Mouse (Mus musculus) hindbrain, embryonic 14.5 days (tissue): ENCODE results near the gene Tspo. TPM values are rescaled to one million over a fixed set of nuclear protein-coding genes. Genes with fewer than 3 reads are reported as not detected.

ENCODE experiments used
- ATAC-seq: fragments of 200-750 bp; cut with Nextera tagmentation; 2 replicates; pipeline ENCODE4 v1.8.0; 2017; ENCODE audit warnings: moderate number of reproducible peaks, mild to moderate bottlenecking, moderate TSS enrichment, moderate library complexity; ENCODE audit not compliant: low FRiP score
- DNase-seq: peaks from one replicate; pipeline ENCODE4 v3.0.0-alpha.2; 2015; ENCODE audit warnings: low spot score
- H3K27ac ChIP-seq: fragments of 300-500 bp; sonication (generic); 2 replicates; pipeline ENCODE4 v1.5.1; 2014; ENCODE audit warnings: mild to moderate bottlenecking, moderate library complexity
- H3K27me3 ChIP-seq: fragments of 300-500 bp; sonication (generic); 2 replicates; pipeline ENCODE4 v1.6.1; 2014; ENCODE audit warnings: mild to moderate bottlenecking, low read length, mixed read lengths; ENCODE audit not compliant: control insufficient read depth, insufficient read depth
- H3K36me3 ChIP-seq: fragments of 300-500 bp; sonication (generic); replicated peaks from 2 replicates; pipeline ENCODE4 v1.6.1; 2014; ENCODE audit not compliant: control insufficient read depth, insufficient read depth
- H3K4me1 ChIP-seq: fragments of 300-500 bp; sonication (generic); replicated peaks from 2 replicates; pipeline ENCODE4 v1.6.1; 2014; ENCODE audit warnings: antibody characterized with exemption, low read length, mixed read lengths; ENCODE audit not compliant: control insufficient read depth, insufficient read depth
- H3K4me2 ChIP-seq: fragments of 300-500 bp; sonication (generic); replicated peaks from 2 replicates; pipeline ENCODE4 v1.6.1; 2014; ENCODE audit warnings: mild to moderate bottlenecking, moderate library complexity
- H3K4me3 ChIP-seq: fragments of 300-500 bp; sonication (generic); replicated peaks from 2 replicates; pipeline ENCODE4 v1.5.1; 2014; ENCODE audit warnings: mild to moderate bottlenecking, low read length
- H3K9ac ChIP-seq: fragments of 300-500 bp; sonication (generic); 2 replicates; pipeline ENCODE4 v1.6.1; 2014
- H3K9me3 ChIP-seq: fragments of 300-500 bp; sonication (generic); 2 replicates; pipeline ENCODE4 v1.6.1; 2016; ENCODE audit warnings: low read length; ENCODE audit not compliant: control insufficient read depth
- WGBS: fragments of 180-500 bp; shearing (Covaris S2); extraction: QIAGEN DNeasy Blood & Tissue Kit; methylation state at CpG from one replicate; pipeline ENCODE4 v1.1.7; 2014; 5-methylcytosine and 5-hydroxymethylcytosine counted together
- polyA plus RNA-seq: library from polyadenylated mRNA; unstranded; fragments of >200 nt; fragmentation: Nextera tagmentation; extraction: Ambion mirVana; gene quantifications from 2 replicates; pipeline ENCODE4 v1.2.1, GENCODE M21; 2014

Tspo gene
- polyA plus RNA-seq, 1 experiment from 2014 or later = 12.2 TPM

DNA sequence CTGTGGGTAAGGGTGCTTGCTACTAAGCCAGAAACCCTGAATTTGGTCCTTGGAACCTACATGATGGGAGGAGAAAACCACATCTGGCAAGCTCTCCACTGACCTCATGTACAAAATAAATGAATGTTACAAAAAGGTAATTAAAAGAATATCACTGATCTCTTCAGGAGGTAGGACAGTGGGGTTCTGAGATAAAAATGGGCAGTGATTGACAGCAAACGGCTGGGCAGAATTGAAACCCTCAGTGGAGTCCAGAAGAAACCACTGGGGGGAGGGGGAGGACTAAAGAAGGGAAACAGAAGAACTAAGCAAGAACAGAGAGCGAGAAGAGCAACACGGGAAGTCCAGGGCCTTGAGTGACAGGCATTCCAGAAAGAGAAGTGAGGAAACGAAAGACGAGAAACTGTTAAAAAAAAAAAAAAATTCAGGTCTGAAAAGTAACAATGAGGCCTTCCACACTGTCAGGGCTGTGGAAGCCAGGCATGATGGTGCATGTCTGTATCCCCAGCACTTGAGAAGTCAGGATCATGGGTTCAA, 2.4 kb upstream of the Tspo start:
- Histone ChIP-seq H3K36me3 (no peaks in the 10 kb centered on the region), H3K9ac (no peak overlapping the region), H3K4me2 (no peak overlapping the region), H3K27ac (no peak overlapping the region), H3K9me3 (no peaks in the 10 kb centered on the region), H3K4me3 (no peak overlapping the region), H3K4me1 (peaks cover 21% of the 10 kb centered on the region), H3K27me3 (peaks cover 20% of the 10 kb centered on the region)
- ATAC-seq (no peak), DNase-seq (no peak)
- WGBS = 60% methylated on average over 5 of the region's 5 CpGs

DNA sequence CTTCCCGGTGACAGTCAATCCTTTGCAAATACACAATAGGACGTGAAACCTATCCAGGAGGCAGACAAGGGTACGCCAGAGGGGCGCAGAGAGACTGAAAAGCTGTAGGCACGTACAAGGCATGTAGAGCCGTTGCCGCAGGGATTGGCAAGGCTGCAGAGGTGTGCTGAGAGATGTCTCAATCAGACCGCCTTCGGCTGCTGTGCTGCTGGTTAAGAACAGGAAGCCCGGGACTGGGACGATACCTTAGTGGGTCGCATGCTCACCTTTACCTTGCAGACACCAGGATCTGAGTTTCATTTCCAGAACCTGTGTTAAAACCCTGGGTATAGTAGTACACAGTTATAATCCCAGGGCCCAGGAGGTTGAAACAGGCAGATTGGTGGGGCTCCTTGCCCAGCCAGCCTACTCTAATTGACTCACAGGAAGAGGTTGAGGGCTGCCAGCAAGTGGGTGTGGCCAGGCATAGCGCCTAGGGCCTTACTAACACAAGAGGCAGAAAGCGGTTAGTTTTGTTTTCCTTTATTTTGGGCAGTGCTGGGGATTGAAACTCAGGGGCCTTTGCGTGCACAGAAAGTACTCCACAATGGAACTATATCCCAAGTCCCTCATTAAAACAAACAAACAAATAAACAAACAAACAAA, 644 bp upstream of the Tspo start:
- no peaks in the 10 kb centered on the region for H3K9me3 ChIP-seq
- peaks cover 20% of the 10 kb centered on the region for H3K27me3 ChIP-seq
- ATAC-seq (no peak), DNase-seq (no peak)
- H3K4me2 ChIP-seq = peak overlapping the region; percentile 65; the same call in 1 of the 2 replicates
- H3K36me3 ChIP-seq = no peaks in the 10 kb centered on the region
- H3K4me3 ChIP-seq = peak overlapping the region; percentile 29; the same call in 1 of the 2 replicates
- 37% methylated on average over 15 of the region's 15 CpGs for WGBS
- peaks cover 20% of the 10 kb centered on the region for H3K4me1 ChIP-seq
- no peak overlapping the region for H3K9ac ChIP-seq
- no peak overlapping the region for H3K27ac ChIP-seq

DNA sequence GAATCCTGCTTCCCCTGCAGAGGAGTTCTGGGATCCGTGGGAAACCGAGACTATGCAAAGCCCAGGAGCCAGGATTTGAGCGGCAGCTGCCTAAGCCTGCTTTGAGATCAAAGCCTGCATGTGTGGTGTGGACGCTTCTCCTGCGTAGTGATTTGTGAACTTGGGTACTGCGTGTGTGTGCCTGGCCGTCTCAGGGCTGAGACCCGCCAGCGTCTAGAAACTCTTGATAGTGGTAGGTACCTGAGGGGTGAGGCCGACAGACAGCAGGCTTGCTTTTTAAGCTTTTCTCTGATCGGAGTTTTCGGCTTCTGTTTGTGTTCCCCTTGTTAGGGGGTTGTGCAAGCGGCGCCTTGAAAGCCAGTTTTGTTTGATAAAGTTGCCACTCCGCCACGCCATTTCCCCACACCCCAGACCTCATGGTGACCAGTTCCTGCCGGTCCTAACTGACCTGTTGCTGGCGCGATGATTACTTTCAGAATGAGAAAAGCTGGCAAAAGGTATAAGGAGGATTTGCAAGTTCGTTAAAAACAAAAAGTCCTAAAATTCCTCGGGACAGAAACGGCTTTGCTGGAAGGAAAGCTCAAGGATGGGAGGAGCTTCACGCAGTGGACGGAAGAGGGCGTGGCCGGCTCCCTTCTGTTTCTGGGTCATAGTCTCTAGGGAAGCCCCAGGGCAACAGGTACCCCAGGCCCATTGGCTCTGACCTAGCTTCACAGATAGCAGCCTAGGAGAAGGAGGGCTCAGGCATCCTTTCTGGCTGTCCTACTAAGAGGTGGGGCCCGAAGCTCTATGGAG, 662 bp downstream of the Tspo start:
- Histone ChIP-seq H3K4me3 (peak overlapping the region; percentile 29), H3K4me1 (peaks cover 20% of the 10 kb centered on the region), H3K27me3 (peaks cover 20% of the 10 kb centered on the region), H3K4me2 (peak overlapping the region; percentile 65), H3K27ac (no peak overlapping the region), H3K9me3 (no peaks in the 10 kb centered on the region), H3K9ac (peak overlapping the region; percentile 53), H3K36me3 (no peaks in the 10 kb centered on the region)
- 3% methylated on average over 27 of the region's 27 CpGs for WGBS
- no peak for ATAC-seq
- no peak for DNase-seq

DNA sequence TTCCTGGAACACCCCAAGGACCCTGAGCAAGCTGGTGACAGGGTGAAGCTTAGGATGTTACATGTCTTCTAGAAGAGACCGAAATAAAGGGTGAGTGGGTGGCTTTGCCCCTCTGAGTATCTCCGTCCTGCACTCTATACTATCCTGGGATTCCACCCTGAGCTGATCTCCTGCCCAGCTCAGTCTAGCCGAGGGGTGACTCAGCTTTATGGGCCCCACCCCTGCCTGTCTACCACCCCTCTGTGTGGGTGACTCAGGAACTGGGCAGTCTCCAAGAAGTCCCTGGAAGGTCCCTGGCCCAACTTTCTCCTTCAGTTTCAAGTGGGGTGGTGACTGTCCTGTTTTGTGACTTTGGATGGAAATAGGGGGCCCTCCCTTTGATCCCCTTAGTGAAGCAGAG, 2.0 kb downstream of the Tspo start:
- H3K4me2 ChIP-seq = no peak overlapping the region
- DNase-seq = no peak
- H3K9ac ChIP-seq = no peak overlapping the region
- H3K27me3 ChIP-seq = peaks cover 20% of the 10 kb centered on the region
- H3K36me3 ChIP-seq = no peaks in the 10 kb centered on the region
- no peak overlapping the region for H3K27ac ChIP-seq
- no peak for ATAC-seq
- 89% methylated on average over 3 of the region's 3 CpGs for WGBS
- H3K9me3 ChIP-seq = no peaks in the 10 kb centered on the region
- peaks cover 20% of the 10 kb centered on the region for H3K4me1 ChIP-seq
- no peak overlapping the region for H3K4me3 ChIP-seq

DNA sequence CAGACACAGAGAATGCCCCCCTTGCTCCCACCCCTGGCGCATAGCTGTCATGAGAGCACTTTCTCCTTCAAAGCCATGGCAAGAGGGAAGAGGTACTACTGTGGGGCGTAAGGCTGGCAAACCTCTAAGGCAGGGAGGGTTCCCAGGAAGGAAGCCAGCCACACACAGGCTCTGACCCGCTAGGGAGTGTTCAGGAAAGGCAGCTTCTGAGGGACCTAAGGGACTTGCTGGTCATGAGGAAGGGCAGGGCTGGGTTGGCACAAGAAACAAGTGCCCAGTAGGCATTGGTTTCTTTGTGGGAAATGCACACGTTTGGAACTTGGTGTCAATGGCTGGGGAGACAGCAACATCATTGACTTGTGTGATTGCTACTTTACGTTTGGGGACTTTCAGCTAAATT, 2.6 kb downstream of the Tspo start:
- H3K9ac ChIP-seq = no peak overlapping the region
- 71% methylated on average over 5 of the region's 5 CpGs for WGBS
- H3K4me3 ChIP-seq = no peak overlapping the region
- peaks cover 20% of the 10 kb centered on the region for H3K27me3 ChIP-seq
- DNase-seq = no peak
- no peak overlapping the region for H3K27ac ChIP-seq
- no peaks in the 10 kb centered on the region for H3K9me3 ChIP-seq
- no peaks in the 10 kb centered on the region for H3K36me3 ChIP-seq
- H3K4me1 ChIP-seq = peaks cover 20% of the 10 kb centered on the region
- ATAC-seq = no peak
- H3K4me2 ChIP-seq = no peak overlapping the region

DNA sequence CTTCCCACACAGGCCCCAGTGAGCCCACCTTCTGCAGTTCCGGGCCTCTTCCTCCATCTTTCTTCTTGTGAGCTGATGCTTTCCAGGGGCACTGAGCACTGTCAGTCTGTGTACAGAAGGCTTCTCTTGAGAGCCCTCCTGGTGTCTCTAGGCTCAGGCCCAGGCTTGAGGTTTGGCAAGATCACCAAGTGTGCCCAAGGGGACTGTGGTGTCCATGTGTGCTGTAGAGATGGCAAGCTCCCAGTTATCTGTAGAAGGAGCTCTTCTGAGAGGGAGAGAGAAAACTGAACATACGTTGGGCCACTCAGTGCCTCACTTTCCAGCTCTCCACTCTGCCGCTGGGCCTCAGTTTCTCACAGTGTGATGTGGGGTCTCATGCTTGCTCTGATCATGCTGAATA, 4.3 kb downstream of the Tspo start:
- Histone ChIP-seq H3K36me3 (no peaks in the 10 kb centered on the region), H3K27ac (no peak overlapping the region), H3K9me3 (no peaks in the 10 kb centered on the region), H3K4me1 (peaks cover 18% of the 10 kb centered on the region), H3K27me3 (peaks cover 11% of the 10 kb centered on the region), H3K9ac (no peak overlapping the region), H3K4me2 (no peak overlapping the region), H3K4me3 (no peak overlapping the region)
- DNase-seq (no peak), ATAC-seq (no peak)
- WGBS = 89% methylated on average over 3 of the region's 3 CpGs

DNA sequence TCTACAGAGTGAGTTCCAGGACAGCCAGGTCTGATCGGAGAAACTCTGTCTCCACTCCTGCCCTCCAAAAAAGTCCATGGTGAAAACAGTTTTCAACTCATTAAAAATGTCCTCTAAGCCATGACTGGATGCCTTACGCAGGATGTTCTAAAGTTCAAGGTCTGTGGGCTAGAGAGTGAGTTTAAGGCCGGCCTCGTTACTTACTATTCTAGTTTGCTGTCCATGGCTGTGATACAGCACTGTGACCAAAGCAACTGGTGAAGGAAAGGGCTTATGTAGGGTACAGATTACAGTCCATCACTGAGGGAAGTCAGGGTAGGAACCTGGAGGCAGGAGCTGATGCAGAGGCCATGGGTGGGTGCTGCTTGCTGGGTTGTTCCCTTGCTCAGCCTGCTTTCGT, 5.2 kb downstream of the Tspo start:
- H3K4me2 ChIP-seq = no peak overlapping the region
- peaks cover 10% of the 10 kb centered on the region for H3K4me1 ChIP-seq
- no peak overlapping the region for H3K4me3 ChIP-seq
- H3K27me3 ChIP-seq = peaks cover 9% of the 10 kb centered on the region
- H3K36me3 ChIP-seq = no peaks in the 10 kb centered on the region
- WGBS = 93% methylated on average over 5 of the region's 5 CpGs
- no peak for ATAC-seq
- no peak overlapping the region for H3K9ac ChIP-seq
- no peaks in the 10 kb centered on the region for H3K9me3 ChIP-seq
- no peak overlapping the region for H3K27ac ChIP-seq
- no peak for DNase-seq

DNA sequence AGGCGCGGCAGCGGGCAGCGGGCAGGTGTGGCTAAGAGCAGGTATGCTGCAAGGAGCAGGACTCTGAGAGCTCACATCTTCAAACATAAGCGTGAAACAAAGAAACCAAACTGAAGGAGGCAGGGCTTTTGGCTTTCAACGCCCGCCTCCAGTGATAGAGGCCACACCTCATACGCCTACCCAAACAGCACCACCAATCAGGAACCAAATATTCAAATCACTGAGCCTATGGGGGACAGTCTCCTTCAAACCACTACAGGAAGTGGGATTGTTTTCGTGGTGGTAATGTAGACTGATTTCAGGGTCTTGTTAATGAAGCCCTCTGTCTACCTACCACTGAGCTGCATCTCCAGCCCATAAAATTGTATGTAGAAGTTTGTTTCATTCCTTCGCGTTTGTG, 6.3 kb downstream of the Tspo start:
- DNase-seq (no peak), ATAC-seq (no peak)
- Histone ChIP-seq H3K27me3 (no peaks in the 10 kb centered on the region), H3K4me3 (no peak overlapping the region), H3K9me3 (no peaks in the 10 kb centered on the region), H3K9ac (no peak overlapping the region), H3K4me1 (no peaks in the 10 kb centered on the region), H3K4me2 (no peak overlapping the region), H3K27ac (no peak overlapping the region), H3K36me3 (peaks cover 8% of the 10 kb centered on the region; the same call in 1 of the 2 replicates)
- WGBS = 56% methylated on average over 11 of the region's 11 CpGs

DNA sequence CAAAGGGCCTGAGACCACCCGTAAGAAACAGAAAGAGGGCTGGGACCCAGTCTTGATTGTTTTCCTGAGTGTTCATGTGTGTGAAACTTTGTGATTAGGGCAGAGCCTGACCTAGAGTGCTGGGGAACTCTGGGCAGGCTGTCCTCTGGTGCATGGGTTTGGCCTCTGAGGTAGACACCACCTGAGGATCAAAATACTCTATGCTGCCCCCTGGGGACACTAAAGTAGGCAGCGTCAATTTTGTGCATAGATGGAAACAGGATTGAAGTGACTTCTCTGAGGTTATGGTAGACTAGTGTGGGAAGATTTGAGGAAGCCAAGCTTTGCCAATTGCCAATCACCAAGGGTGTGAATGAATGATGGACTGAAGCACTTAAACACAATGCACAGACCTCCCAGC, 7.2 kb downstream of the Tspo start:
- H3K9ac ChIP-seq = no peak overlapping the region
- no peak overlapping the region for H3K4me2 ChIP-seq
- ATAC-seq = no peak
- H3K36me3 ChIP-seq = peaks cover 17% of the 10 kb centered on the region
- H3K27me3 ChIP-seq = no peaks in the 10 kb centered on the region
- H3K4me1 ChIP-seq = no peaks in the 10 kb centered on the region
- 57% methylated on average over 2 of the region's 2 CpGs for WGBS
- H3K9me3 ChIP-seq = no peaks in the 10 kb centered on the region
- H3K4me3 ChIP-seq = no peak overlapping the region
- no peak for DNase-seq
- H3K27ac ChIP-seq = no peak overlapping the region
